Mouse (Mus musculus) lung, embryonic 16.5 days (tissue): ENCODE data around the gene Mettl9. TPM values are rescaled to one million over a fixed set of nuclear protein-coding genes. Genes with fewer than 3 reads are reported as not detected.
A peak's percentile ranks its signal among the peaks of the same experiment; 100 is the strongest.

Source experiments
- ATAC-seq: fragments of 200-750 bp; cut with Nextera tagmentation; 2 replicates; pipeline ENCODE4 v1.8.0; 2017; ENCODE audit warnings: low read depth, mild to moderate bottlenecking, moderate library complexity
- H3K27ac ChIP-seq: fragments of 300-500 bp; sonication (generic); 2 replicates; pipeline ENCODE4 v1.5.1; 2014; ENCODE audit warnings: mild to moderate bottlenecking, control low read depth, low read length
- H3K27me3 ChIP-seq: fragments of 300-500 bp; sonication (generic); 2 replicates; pipeline ENCODE4 v1.6.1; 2014; ENCODE audit warnings: low read depth, low read length, mixed read lengths; ENCODE audit not compliant: control insufficient read depth, insufficient read depth
- H3K36me3 ChIP-seq: fragments of 300-500 bp; sonication (generic); 2 replicates; pipeline ENCODE4 v1.6.1; 2014; ENCODE audit warnings: low read length; ENCODE audit not compliant: control insufficient read depth, insufficient read depth
- H3K4me1 ChIP-seq: fragments of 300-500 bp; sonication (generic); replicated peaks from 2 replicates; pipeline ENCODE4 v1.6.1; 2014; ENCODE audit warnings: low read length, mixed read lengths; ENCODE audit not compliant: control insufficient read depth, insufficient read depth
- H3K4me2 ChIP-seq: fragments of 300-500 bp; sonication (generic); 2 replicates; pipeline ENCODE4 v1.6.1; 2014; ENCODE audit warnings: low read depth, low read length, control low read depth
- H3K4me3 ChIP-seq: fragments of 300-500 bp; sonication (generic); 2 replicates; pipeline ENCODE4 v1.5.1; 2014; ENCODE audit warnings: mild to moderate bottlenecking, low read length, control low read depth
- H3K9ac ChIP-seq: fragments of 300-500 bp; sonication (generic); 2 replicates; pipeline ENCODE4 v1.6.1; 2014; ENCODE audit warnings: low read length, control low read depth
- H3K9me3 ChIP-seq: fragments of 300-500 bp; sonication (generic); 2 replicates; pipeline ENCODE4 v1.6.1; 2016; ENCODE audit warnings: low read length; ENCODE audit not compliant: control insufficient read depth
- WGBS: fragments of 180-500 bp; shearing (Covaris S2); extraction: QIAGEN DNeasy Blood & Tissue Kit; methylation state at CpG from one replicate; pipeline ENCODE4 v1.1.7; 2014; 5-methylcytosine and 5-hydroxymethylcytosine counted together
- polyA plus RNA-seq: library from polyadenylated mRNA; unstranded; fragments of >200 nt; fragmentation: Nextera tagmentation; extraction: Ambion mirVana; gene quantifications from 2 replicates; pipeline ENCODE4 v1.2.1, GENCODE M21; 2015

The Mettl9 gene
- polyA plus RNA-seq = 116 and 117 TPM in 2 replicates

DNA sequence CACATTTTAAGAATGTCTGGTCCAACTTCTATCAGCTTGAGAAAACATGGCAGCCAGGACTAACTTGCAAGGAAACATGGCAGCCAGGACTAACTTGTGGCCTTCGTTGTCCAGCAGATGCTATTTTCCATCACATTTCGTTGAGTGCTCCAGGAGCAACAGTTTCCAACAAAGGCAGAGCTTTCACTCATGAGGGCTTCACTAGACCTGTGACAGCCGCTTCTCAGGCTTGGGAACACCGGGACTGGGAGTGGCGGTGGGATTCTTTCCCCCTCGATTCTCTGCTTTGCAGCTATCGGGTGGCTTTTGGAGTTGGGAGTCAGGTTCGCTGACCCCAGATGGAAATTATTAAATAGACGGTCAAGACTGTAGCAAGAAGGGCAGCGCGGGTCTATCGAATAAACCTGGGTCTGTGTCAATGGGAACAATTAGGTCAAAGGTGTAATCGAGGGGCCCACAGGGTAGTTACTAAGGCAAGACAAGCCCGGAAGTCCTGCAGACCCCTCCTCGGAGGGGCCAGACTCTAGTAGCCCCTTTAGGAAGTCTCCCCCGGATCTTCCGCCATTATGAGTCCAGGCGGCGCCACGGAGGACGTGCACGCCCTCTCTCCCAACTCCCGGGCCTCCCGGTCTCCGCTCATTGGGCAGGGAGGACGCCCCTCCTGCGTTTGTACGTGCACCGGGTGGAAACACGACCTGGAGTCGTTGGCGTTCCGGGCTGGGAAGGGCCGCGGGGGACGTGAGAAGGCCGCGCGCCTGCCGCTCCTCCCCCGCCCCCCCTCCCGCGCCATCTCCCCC, at the start of gene Mettl9:
Gene Mettl9, plus strand, starts transcription at position 590 of the 797 bp plus-strand sequence.
- 2% methylated on average over 33 of the region's 43 CpGs for WGBS
- Histone ChIP-seq H3K4me3 (peak within 1 kb of the TSS; percentile 79), H3K27ac (peak within 1 kb of the TSS; percentile 88), H3K27me3 (peaks cover 6% of the 10 kb centered on the region; the same call in 1 of the 2 replicates), H3K9me3 (no peaks in the 10 kb centered on the region), H3K9ac (peak within 1 kb of the TSS; percentile 95), H3K36me3 (no peaks in the 10 kb centered on the region), H3K4me2 (peak within 1 kb of the TSS; percentile 87), H3K4me1 (peaks cover 9% of the 10 kb centered on the region; the same call in 1 of the 2 replicates)
- peak; percentile 98 for ATAC-seq

DNA sequence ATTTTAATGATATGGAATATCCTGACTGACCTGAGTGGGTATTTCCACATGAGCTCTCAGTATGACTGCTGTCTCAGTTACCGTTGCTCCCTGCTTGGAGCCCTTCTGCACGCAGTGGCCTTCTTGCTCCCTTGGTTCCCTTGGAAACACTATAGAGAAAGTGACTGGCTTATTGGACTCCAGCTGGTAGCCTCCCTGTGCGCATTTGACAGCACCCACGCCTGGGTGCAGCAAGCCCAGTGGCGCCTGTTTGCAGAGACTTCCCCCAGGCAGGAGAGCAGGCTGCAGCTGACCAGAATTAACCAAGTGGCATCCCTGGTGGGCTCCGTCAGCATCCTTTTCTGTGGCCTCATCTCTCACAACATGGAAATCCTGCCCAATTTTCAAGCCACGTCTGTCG, 43.1 kb upstream of the Mettl9 start:
- Histone ChIP-seq H3K36me3 (no peaks in the 10 kb centered on the region), H3K4me2 (no peak overlapping the region), H3K27me3 (peaks cover 1% of the 10 kb centered on the region; the same call in 1 of the 2 replicates), H3K4me1 (no peaks in the 10 kb centered on the region), H3K4me3 (no peak overlapping the region), H3K9me3 (peaks cover 3% of the 10 kb centered on the region; the same call in 1 of the 2 replicates), H3K27ac (no peak overlapping the region), H3K9ac (no peak overlapping the region)
- WGBS = 76% methylated on average over 8 of the region's 8 CpGs
- no peak for ATAC-seq

GRCm38 (mm10) chr7:120999021-120999530, 35.2 kb upstream of the Mettl9 start:
- Histone ChIP-seq H3K9ac (no peak overlapping the region), H3K4me3 (no peak overlapping the region), H3K4me1 (no peaks in the 10 kb centered on the region), H3K9me3 (no peaks in the 10 kb centered on the region), H3K4me2 (no peak overlapping the region), H3K27ac (no peak overlapping the region), H3K27me3 (no peaks in the 10 kb centered on the region), H3K36me3 (no peaks in the 10 kb centered on the region)
- 71% methylated on average over 2 of the region's 2 CpGs for WGBS
- no peak for ATAC-seq

DNA sequence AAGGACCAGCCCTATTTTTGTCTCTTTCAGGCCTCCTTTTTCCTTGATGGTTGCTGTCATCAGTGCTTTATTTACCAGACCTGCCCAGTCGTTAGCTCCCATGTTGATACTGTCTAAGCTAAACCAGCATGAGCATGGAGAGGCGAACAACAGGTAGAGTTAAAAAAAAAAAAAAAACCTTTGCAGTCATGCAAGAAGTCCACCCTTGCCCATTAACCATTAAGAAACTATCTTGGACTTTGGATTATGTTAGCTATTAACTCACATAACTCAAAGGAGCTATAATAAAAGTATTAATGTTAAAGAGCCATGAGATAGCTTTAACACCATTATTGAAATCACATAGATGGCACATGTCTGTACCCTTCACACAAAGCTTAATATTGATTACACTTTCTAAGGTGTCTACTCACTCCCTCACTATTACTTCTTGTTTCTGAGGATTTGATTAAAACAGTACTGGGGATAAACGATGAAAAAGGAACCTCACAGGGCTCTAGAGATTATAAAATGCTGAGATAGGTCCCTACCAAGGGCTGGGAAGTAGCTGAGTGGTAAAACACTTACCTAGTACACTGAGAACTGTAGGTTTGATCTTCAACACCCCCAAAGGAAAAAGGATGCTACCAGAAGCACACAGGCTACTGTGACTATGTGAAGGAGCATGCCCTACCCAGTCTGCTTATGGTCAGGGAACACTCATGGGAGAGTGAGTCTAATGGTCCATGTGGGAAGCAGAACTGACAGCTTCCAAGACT, 34.0 kb upstream of the Mettl9 start:
- no peak for ATAC-seq
- no peaks in the 10 kb centered on the region for H3K36me3 ChIP-seq
- H3K4me3 ChIP-seq = no peak overlapping the region
- WGBS = 56% methylated on average over 3 of the region's 3 CpGs
- no peaks in the 10 kb centered on the region for H3K27me3 ChIP-seq
- no peak overlapping the region for H3K27ac ChIP-seq
- no peaks in the 10 kb centered on the region for H3K4me1 ChIP-seq
- H3K9me3 ChIP-seq = no peaks in the 10 kb centered on the region
- no peak overlapping the region for H3K9ac ChIP-seq
- no peak overlapping the region for H3K4me2 ChIP-seq

DNA sequence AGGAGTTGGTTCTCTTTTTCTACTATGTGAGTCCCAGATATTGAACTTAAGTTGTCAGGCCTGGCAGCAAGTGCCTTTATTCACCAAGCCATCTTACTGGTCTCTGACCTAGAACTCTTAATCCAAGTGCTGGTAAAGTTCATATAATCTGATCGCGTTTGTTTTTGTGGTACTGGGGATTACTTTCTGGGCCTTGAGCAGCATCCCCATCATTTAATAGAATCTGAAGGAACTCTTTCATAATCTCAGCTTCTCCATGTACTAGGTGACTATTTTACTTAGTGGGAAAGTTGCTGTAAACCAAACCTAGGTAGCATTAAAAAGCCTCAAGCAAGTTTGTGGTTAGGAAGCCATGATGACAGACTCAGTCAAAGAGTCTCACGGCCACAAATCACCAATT, 32.4 kb upstream of the Mettl9 start:
- no peak for ATAC-seq
- H3K36me3 ChIP-seq = no peaks in the 10 kb centered on the region
- H3K9me3 ChIP-seq = no peaks in the 10 kb centered on the region
- H3K27ac ChIP-seq = no peak overlapping the region
- no peak overlapping the region for H3K4me3 ChIP-seq
- no peak overlapping the region for H3K4me2 ChIP-seq
- 74% methylated on average over 3 of the region's 3 CpGs for WGBS
- H3K9ac ChIP-seq = no peak overlapping the region
- no peaks in the 10 kb centered on the region for H3K4me1 ChIP-seq
- 0 out of 2 replicates have a peak, but pooled peaks cover 2% of the 10 kb centered on the region for H3K27me3 ChIP-seq

DNA sequence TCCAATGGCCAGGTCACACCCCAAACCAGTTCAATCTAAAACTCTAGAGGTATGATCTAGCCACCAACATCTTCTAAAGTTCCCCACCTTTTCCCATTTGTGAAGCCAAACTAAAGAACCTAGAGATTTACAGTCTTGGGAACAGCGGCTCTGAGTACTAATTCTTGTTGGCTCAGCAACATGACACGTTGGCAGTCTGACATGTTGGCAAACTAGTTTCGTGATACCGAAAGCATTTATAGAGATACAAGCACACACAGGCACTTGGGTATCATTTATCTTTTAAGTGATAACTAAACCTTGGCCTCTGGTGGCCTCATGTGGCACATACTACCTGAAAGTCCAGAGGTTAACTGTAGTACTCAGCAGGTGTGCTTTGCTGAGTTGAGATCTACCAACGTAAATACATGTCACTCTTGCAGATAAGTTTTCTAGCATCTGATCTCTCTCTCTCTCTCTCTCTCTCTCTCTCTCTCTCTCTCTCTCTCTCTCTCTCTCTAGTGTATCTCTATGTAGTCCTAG, 31.8 kb upstream of the Mettl9 start:
- Histone ChIP-seq H3K4me2 (no peak overlapping the region), H3K27ac (no peak overlapping the region), H3K4me3 (no peak overlapping the region), H3K9ac (no peak overlapping the region), H3K27me3 (0 out of 2 replicates have a peak, but pooled peaks cover 2% of the 10 kb centered on the region), H3K9me3 (no peaks in the 10 kb centered on the region), H3K36me3 (no peaks in the 10 kb centered on the region), H3K4me1 (no peaks in the 10 kb centered on the region)
- ATAC-seq = no peak
- 79% methylated on average over 5 of the region's 5 CpGs for WGBS

GRCm38 (mm10) chr7:121003793-121004418, 30.3 kb upstream of the Mettl9 start:
- H3K9me3 ChIP-seq = no peaks in the 10 kb centered on the region
- 62% methylated on average over 4 of the region's 4 CpGs for WGBS
- no peak overlapping the region for H3K27ac ChIP-seq
- H3K36me3 ChIP-seq = no peaks in the 10 kb centered on the region
- no peaks in the 10 kb centered on the region for H3K4me1 ChIP-seq
- no peak for ATAC-seq
- no peak overlapping the region for H3K4me2 ChIP-seq
- no peak overlapping the region for H3K9ac ChIP-seq
- 0 out of 2 replicates have a peak, but pooled peaks cover 2% of the 10 kb centered on the region for H3K27me3 ChIP-seq
- H3K4me3 ChIP-seq = no peak overlapping the region

DNA sequence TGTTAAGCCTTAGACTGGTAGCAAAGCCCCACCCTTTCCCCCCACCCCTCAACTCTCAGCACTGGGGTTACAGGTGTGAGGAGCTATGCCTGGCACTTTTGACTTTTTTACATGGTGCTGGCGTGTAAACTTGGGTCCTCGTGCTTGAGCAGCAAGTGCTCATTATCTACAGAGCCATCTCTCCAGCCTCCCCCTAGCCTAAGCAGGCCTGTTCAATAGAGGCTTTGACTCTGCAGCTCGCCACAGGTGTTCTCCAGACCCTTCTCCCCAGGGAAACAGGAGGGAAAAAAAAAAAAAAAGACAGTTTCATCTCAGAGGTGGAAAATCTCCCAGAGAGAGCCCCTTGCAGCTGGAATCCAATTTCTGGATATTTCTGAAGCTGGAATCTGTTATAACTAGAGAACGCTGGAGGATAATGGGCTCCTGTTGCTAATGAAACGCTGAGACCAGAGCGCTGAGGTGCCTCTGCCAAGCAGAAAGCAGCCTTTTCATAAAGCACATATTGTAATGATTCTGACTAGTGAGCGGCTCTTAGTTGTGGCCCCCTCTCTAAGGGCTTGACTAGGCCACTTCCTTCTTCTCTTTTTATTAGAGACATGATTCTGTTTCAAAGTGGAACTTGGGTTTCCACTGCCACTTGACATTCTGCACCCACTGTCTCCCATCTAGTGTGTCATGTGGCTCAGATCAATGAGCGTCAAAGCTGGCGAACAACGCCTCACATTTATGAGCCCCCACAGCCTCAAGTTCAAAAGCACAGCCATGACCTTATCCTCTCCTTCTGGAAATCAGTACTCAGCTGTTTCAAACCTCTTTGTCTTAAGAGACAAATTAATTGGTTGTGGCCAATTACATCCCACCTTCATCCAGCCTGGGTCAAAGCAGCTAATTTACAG, 22.2 kb upstream of the Mettl9 start:
- Histone ChIP-seq H3K4me2 (no peak overlapping the region), H3K9me3 (no peaks in the 10 kb centered on the region), H3K36me3 (no peaks in the 10 kb centered on the region), H3K9ac (no peak overlapping the region), H3K27ac (no peak overlapping the region), H3K4me1 (no peaks in the 10 kb centered on the region), H3K4me3 (no peak overlapping the region), H3K27me3 (peaks cover 6% of the 10 kb centered on the region; the same call in 1 of the 2 replicates)
- 61% methylated on average over 10 of the region's 10 CpGs for WGBS
- ATAC-seq = no peak
